Mouse (Mus musculus) intestine, embryonic 16.5 days (tissue): ENCODE measurements around the gene Dcbld1. TPM values are rescaled to one million over a fixed set of nuclear protein-coding genes. Genes with fewer than 3 reads are reported as not detected.

Source experiments
- ATAC-seq: fragments of 200-750 bp; cut with Nextera tagmentation; 2 replicates; pipeline ENCODE4 v1.8.0; 2017; ENCODE audit warnings: moderate TSS enrichment, moderate library complexity
- H3K27ac ChIP-seq: fragments of 300-500 bp; sonication (generic); 2 replicates; pipeline ENCODE4 v1.5.1; 2014; ENCODE audit warnings: mild to moderate bottlenecking, low read length
- H3K27me3 ChIP-seq: fragments of 300-500 bp; sonication (generic); replicated peaks from 2 replicates; pipeline ENCODE4 v1.6.1; 2014; ENCODE audit warnings: low read length, control low read depth, mixed read lengths; ENCODE audit not compliant: control insufficient read depth, insufficient read depth
- H3K36me3 ChIP-seq: fragments of 300-500 bp; sonication (generic); 2 replicates; pipeline ENCODE4 v1.6.1; 2014; ENCODE audit warnings: low read length, control low read depth; ENCODE audit not compliant: control insufficient read depth, insufficient read depth
- H3K4me1 ChIP-seq: fragments of 300-500 bp; sonication (generic); 2 replicates; pipeline ENCODE4 v1.6.1; 2014; ENCODE audit warnings: low read length, control low read depth, mixed read lengths; ENCODE audit not compliant: control insufficient read depth, insufficient read depth
- H3K4me2 ChIP-seq: fragments of 300-500 bp; sonication (generic); 2 replicates; pipeline ENCODE4 v1.6.1; 2014; ENCODE audit warnings: low read depth, low read length, control low read depth
- H3K4me3 ChIP-seq: fragments of 300-500 bp; sonication (generic); 2 replicates; pipeline ENCODE4 v1.5.1; 2014; ENCODE audit warnings: mild to moderate bottlenecking, low read length
- H3K9ac ChIP-seq: fragments of 300-500 bp; sonication (generic); 2 replicates; pipeline ENCODE4 v1.6.1; 2014; ENCODE audit warnings: low read depth, low read length
- H3K9me3 ChIP-seq: fragments of 300-500 bp; sonication (generic); 2 replicates; pipeline ENCODE4 v1.6.1; 2016; ENCODE audit warnings: low read length, control low read depth; ENCODE audit not compliant: control insufficient read depth
- WGBS: fragments of 180-500 bp; shearing (Covaris S2); extraction: QIAGEN DNeasy Blood & Tissue Kit; methylation state at CpG from one replicate; pipeline ENCODE4 v1.1.7; 2014; 5-methylcytosine and 5-hydroxymethylcytosine counted together
- polyA plus RNA-seq: library from polyadenylated mRNA; unstranded; fragments of >200 nt; fragmentation: Nextera tagmentation; extraction: Ambion mirVana; gene quantifications from 2 replicates; pipeline ENCODE4 v1.2.1, GENCODE M21; 2015

Dcbld1 gene
- polyA plus RNA-seq, 1 experiment from 2014 or later, result 45.9 TPM

- peak; percentile 90 for ATAC-seq
- Histone ChIP-seq H3K4me1 (peaks cover 9% of the 10 kb centered on the region; the same call in 1 of the 2 replicates), H3K36me3 (no peaks in the 10 kb centered on the region), H3K27ac (peak overlapping the region; percentile 90), H3K4me3 (peak overlapping the region; percentile 82), H3K27me3 (no peaks in the 10 kb centered on the region), H3K9ac (peak overlapping the region; percentile 94), H3K9me3 (no peaks in the 10 kb centered on the region), H3K4me2 (peak overlapping the region; percentile 61)
- 9% methylated on average over 21 of the region's 21 CpGs for WGBS
These were observed 933 bp upstream of the Dcbld1 start for GRCm38 (mm10) chr10:52232196-52233176.

GRCm38 (mm10) chr10:52233969-52234653 lies 692 bp downstream of the Dcbld1 start:
- peak overlapping the region; percentile 61 for H3K4me2 ChIP-seq
- peak overlapping the region; percentile 89 for H3K27ac ChIP-seq
- WGBS, result under 1% methylated on average over 40 of the region's 40 CpGs
- peak overlapping the region; percentile 82 for H3K4me3 ChIP-seq
- H3K36me3 ChIP-seq, result no peaks in the 10 kb centered on the region
- ATAC-seq, result peak; percentile 11
- peak overlapping the region; percentile 94 for H3K9ac ChIP-seq
- H3K9me3 ChIP-seq, result no peaks in the 10 kb centered on the region
- no peaks in the 10 kb centered on the region for H3K27me3 ChIP-seq
- peaks cover 9% of the 10 kb centered on the region; the same call in 1 of the 2 replicates for H3K4me1 ChIP-seq

DNA sequence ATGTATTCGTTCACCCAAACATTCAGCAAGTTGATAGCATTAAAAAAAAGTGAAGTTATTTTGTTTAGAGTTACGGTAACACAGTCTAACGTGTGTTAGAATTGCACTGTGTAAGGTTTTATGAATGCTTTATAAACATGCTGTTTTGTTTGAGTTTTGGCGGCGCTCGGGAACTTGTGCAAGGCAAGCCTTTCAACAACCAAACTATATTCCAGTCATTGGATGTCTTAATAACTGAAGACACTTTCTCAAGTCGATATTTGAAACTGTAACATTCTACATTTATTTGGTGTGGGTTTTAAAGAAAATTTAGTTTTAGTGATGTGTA lies 1.2 kb downstream of the Dcbld1 start:
- Histone ChIP-seq H3K27me3 (no peaks in the 10 kb centered on the region), H3K27ac (no peak overlapping the region), H3K9ac (peak overlapping the region; percentile 94), H3K4me1 (peaks cover 9% of the 10 kb centered on the region; the same call in 1 of the 2 replicates), H3K4me2 (peak overlapping the region; percentile 61), H3K36me3 (no peaks in the 10 kb centered on the region), H3K9me3 (no peaks in the 10 kb centered on the region), H3K4me3 (peak overlapping the region; percentile 82)
- no peak for ATAC-seq
- WGBS, result 5% methylated on average over 7 of the region's 7 CpGs

DNA sequence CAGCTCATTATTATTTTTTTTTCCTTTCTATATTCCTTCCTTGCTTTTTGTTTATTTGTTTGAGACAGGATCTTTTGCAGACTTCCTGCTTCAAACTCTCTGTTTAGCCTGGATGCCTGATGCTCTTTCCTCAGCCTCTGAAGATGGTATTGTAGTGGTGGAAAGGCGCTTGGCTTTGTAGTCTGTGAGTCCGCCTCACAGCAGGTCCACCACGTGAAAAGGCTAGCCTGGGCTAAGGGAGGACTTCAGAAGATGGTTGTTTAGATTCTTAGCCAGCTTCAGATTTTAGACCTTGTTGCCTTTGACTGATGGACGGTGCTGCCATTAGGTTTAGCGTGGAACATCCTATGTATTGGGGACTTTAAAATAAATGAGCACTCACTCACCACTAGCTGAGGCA lies 2.0 kb downstream of the Dcbld1 start:
- ATAC-seq, result no peak
- Histone ChIP-seq H3K36me3 (no peaks in the 10 kb centered on the region), H3K4me3 (peak overlapping the region; percentile 82), H3K27ac (no peak overlapping the region), H3K9ac (peak overlapping the region; percentile 94; the same call in 1 of the 2 replicates), H3K9me3 (no peaks in the 10 kb centered on the region), H3K4me1 (peaks cover 9% of the 10 kb centered on the region; the same call in 1 of the 2 replicates), H3K4me2 (peak overlapping the region; percentile 61), H3K27me3 (no peaks in the 10 kb centered on the region)
- WGBS, result 74% methylated on average over 5 of the region's 5 CpGs

DNA sequence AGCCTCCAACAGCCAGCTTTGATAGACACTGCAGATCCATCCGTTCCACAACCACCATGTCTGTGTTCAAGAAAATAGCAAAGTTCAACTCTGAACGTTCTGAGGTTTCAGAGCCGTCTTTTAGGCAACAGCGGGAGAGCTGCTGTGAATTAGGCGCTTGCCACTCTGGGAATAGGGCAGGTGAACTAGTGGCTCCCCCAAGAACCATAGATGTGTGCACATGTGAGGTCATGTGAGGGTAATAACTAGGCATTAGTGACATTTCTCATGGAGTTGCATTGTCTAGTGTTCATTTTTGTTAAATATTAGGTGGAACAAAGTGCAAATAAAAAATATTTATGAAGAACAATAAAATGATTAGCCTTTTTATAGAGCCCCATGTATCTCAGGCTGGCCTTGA lies 8.6 kb downstream of the Dcbld1 start:
- H3K36me3 ChIP-seq, result no peaks in the 10 kb centered on the region
- ATAC-seq, result peak; percentile 57
- no peak overlapping the region for H3K4me3 ChIP-seq
- WGBS, result 67% methylated on average over 5 of the region's 5 CpGs
- H3K9ac ChIP-seq, result no peak overlapping the region
- no peaks in the 10 kb centered on the region for H3K4me1 ChIP-seq
- peak overlapping the region; percentile 63 for H3K27ac ChIP-seq
- H3K4me2 ChIP-seq, result no peak overlapping the region
- no peaks in the 10 kb centered on the region for H3K9me3 ChIP-seq
- H3K27me3 ChIP-seq, result no peaks in the 10 kb centered on the region

GRCm38 (mm10) chr10:52242680-52243323 lies 9.4 kb downstream of the Dcbld1 start:
- no peak overlapping the region for H3K4me3 ChIP-seq
- H3K27ac ChIP-seq, result peak overlapping the region; percentile 25; the same call in 1 of the 2 replicates
- no peak for ATAC-seq
- H3K4me2 ChIP-seq, result no peak overlapping the region
- 39% methylated on average over 7 of the region's 7 CpGs for WGBS
- no peaks in the 10 kb centered on the region for H3K9me3 ChIP-seq
- no peaks in the 10 kb centered on the region for H3K36me3 ChIP-seq
- no peaks in the 10 kb centered on the region for H3K4me1 ChIP-seq
- no peaks in the 10 kb centered on the region for H3K27me3 ChIP-seq
- H3K9ac ChIP-seq, result no peak overlapping the region

- Histone ChIP-seq H3K27me3 (no peaks in the 10 kb centered on the region), H3K4me2 (no peak overlapping the region), H3K4me1 (no peaks in the 10 kb centered on the region), H3K9ac (no peak overlapping the region), H3K27ac (no peak overlapping the region), H3K36me3 (no peaks in the 10 kb centered on the region), H3K4me3 (no peak overlapping the region), H3K9me3 (no peaks in the 10 kb centered on the region)
- no peak for ATAC-seq
- WGBS, result 86% methylated on average over 3 of the region's 3 CpGs
These were observed 12.8 kb downstream of the Dcbld1 start for GRCm38 (mm10) chr10:52246207-52246606.

DNA sequence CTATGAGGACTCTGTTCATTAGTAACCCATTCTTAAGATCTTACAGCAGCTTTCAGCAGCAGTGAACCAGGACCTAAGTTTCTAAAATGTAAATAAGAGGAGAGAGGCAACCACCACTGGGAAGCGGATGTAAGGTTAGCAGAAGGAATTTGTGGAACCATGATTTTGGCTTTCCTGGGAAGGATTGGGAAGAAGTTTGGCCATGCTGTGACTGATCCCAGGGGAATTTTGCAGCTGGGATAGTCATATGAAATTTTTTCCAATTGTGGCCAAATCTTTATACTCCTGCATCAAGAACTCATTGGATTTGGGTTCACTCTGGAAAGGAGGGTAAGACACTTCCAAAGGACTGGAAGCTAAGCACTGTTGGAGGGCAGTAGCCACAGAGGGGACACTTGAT lies 18.8 kb downstream of the Dcbld1 start:
- Histone ChIP-seq H3K36me3 (no peaks in the 10 kb centered on the region), H3K27ac (no peak overlapping the region), H3K4me2 (no peak overlapping the region), H3K9ac (no peak overlapping the region), H3K4me1 (no peaks in the 10 kb centered on the region), H3K9me3 (no peaks in the 10 kb centered on the region), H3K4me3 (no peak overlapping the region), H3K27me3 (no peaks in the 10 kb centered on the region)
- 89% methylated on average over 1 of the region's 1 CpGs for WGBS
- no peak for ATAC-seq

- ATAC-seq, result no peak
- no peaks in the 10 kb centered on the region for H3K27me3 ChIP-seq
- H3K36me3 ChIP-seq, result no peaks in the 10 kb centered on the region
- no peak overlapping the region for H3K9ac ChIP-seq
- H3K27ac ChIP-seq, result no peak overlapping the region
- H3K4me3 ChIP-seq, result no peak overlapping the region
- 83% methylated on average over 11 of the region's 11 CpGs for WGBS
- H3K9me3 ChIP-seq, result no peaks in the 10 kb centered on the region
- no peaks in the 10 kb centered on the region for H3K4me1 ChIP-seq
- no peak overlapping the region for H3K4me2 ChIP-seq
These were observed 20.0 kb downstream of the Dcbld1 start for GRCm38 (mm10) chr10:52253426-52253825.
